Mouse (Mus musculus) cerebellum, postnatal 4 days (tissue): Measurements from ENCODE around the gene Rpap3.

Experiments
- DNase-seq, 2 experiments: peaks; one replicate each; pipeline ENCODE4 v3.0.0; 2022; ENCODE audit warnings: low spot score in 2 of 2, mixed read lengths in 1 of 2

Rpap3 gene

GRCm38 (mm10) chr15:97648176-97648575 lies 57.4 kb downstream of the Rpap3 start:
- DNase-seq = peak in 1 of 2 experiments; percentile 42

GRCm38 (mm10) chr15:97646426-97646825 lies 59.2 kb downstream of the Rpap3 start:
- DNase-seq = no peak

GRCm38 (mm10) chr15:97643986-97644385 lies 61.6 kb downstream of the Rpap3 start:
- DNase-seq = no peak
